In the genomic region with DNA sequence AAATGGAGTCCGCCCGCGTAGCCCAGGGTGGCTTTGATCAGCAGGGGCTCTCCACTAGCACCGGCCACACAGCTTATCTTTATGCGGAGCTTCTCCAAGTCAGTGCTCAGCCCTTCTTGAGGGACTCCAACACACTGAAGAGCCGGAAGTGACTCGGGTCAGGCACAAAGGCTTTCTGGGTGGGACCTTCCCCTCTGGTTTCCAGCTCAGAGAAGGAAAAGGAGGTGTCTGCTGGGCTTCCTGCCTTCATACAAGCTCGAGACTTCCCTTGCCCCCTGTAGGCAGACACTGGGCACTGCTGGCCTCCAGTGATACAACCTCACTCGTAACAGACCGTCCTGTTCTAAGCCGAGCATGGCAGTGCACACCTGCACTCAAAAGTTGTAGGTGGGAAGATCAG, we compare ENCODE assay signal across 8 mouse cellular contexts. TPM values are rescaled to one million over a fixed set of nuclear protein-coding genes. Genes with fewer than 3 reads are reported as not detected.
DNase-seq lines count a peak whose midpoint lies in the region; ATAC-seq and TF ChIP-seq lines count a peak whose summit lies in the region.

No protein-coding gene starts in this region.

- H3K4me1 ChIP-seq in lung, postnatal 0 days (ENCODE audit: insufficient read depth, low read depth, low read length), result peaks cover 49% of the 10 kb centered on the region
- peaks cover 60% of the 10 kb centered on the region for H3K4me1 ChIP-seq in intestine, embryonic 15.5 days (replicated peaks)

- no peaks in the 10 kb centered on the region for H3K9me3 ChIP-seq in lung, postnatal 0 days (ENCODE audit: low read length)
- H3K9me3 ChIP-seq in intestine, embryonic 15.5 days, result no peaks in the 10 kb centered on the region

- 60% methylated on average over 11 of the region's 11 CpGs for WGBS in lung, postnatal 0 days
- WGBS in intestine, embryonic 15.5 days, result 80% methylated on average over 11 of the region's 11 CpGs

- TF ChIP-seq EP300 in lung, postnatal 0 days (IDR thresholded peaks at IDR 0.05), result peak; percentile 88

- no peaks in the 10 kb centered on the region for H3K27me3 ChIP-seq in lung, postnatal 0 days (replicated peaks; ENCODE audit: insufficient read depth, low read length)
- no peaks in the 10 kb centered on the region for H3K27me3 ChIP-seq in intestine, embryonic 15.5 days (replicated peaks)

- peak overlapping the region; percentile 24 for H3K4me3 ChIP-seq in lung, postnatal 0 days (ENCODE audit: low read depth, low read length)
- H3K4me3 ChIP-seq in intestine, embryonic 15.5 days (replicated peaks), result no peak overlapping the region

- peak overlapping the region; percentile 84 for H3K27ac ChIP-seq in lung, postnatal 0 days (ENCODE audit: low read length)
- no peak overlapping the region for H3K27ac ChIP-seq in intestine, embryonic 15.5 days

- DNase-seq in layer of hippocampus, adult 9-11 months, result peak; percentile 34
- DNase-seq in layer of hippocampus, adult 11-12 months (ENCODE audit: low spot score), result no peak
- DNase-seq in c-Kit-positive CD71-negative TER-119-negative erythroid progenitor cells, embryonic 14.5 days (ENCODE audit: low read depth), result peak; percentile 64
- peak; percentile 62 for DNase-seq in kidney, adult 18-20 months
- peak; percentile 91 for DNase-seq in lung, postnatal 0 days (ENCODE audit: low spot score)
- no peak for DNase-seq in urinary bladder, postnatal 10 days (ENCODE audit: low spot score)
- no peak for DNase-seq in yolk sac, embryonic 10.5 days (ENCODE audit: low spot score)

- H3K9ac ChIP-seq in lung, postnatal 0 days (replicated peaks; ENCODE audit: low read depth), result peak overlapping the region; percentile 24
- H3K9ac ChIP-seq in intestine, embryonic 15.5 days, result no peak overlapping the region

- peak; percentile 60 for ATAC-seq in lung, postnatal 0 days
- no peak for ATAC-seq in intestine, embryonic 15.5 days

- no peaks in the 10 kb centered on the region for H3K36me3 ChIP-seq in lung, postnatal 0 days (ENCODE audit: insufficient read depth, low read length)
- no peaks in the 10 kb centered on the region for H3K36me3 ChIP-seq in intestine, embryonic 15.5 days

- H3K4me2 ChIP-seq in lung, postnatal 0 days (replicated peaks; ENCODE audit: low read depth, low read length), result peak overlapping the region; percentile 49
- H3K4me2 ChIP-seq in intestine, embryonic 15.5 days (replicated peaks), result no peak overlapping the region

- peak; percentile 84 for TF ChIP-seq CTCF in lung, postnatal 0 days (IDR thresholded peaks at IDR 0.05)

RNA-seq across cellular contexts. Expression of gene Tmem184b, which starts 6.6 kb away (rescaled TPM):
- polyA plus RNA-seq in lung, postnatal 0 days (2015; fragmentation: Nextera tagmentation; extraction: Ambion mirVana), result 55.3 and 56.7 TPM in 2 replicates
- polyA plus RNA-seq in intestine, embryonic 15.5 days (2015; fragmentation: Nextera tagmentation; extraction: Ambion mirVana), result 49.4 and 51.0 TPM in 2 replicates

RNA-seq across cellular contexts. Expression of gene Maff, which starts 50.3 kb away (rescaled TPM):
- polyA plus RNA-seq in lung, postnatal 0 days (2015; fragmentation: Nextera tagmentation; extraction: Ambion mirVana), result 10.6 and 10.8 TPM in 2 replicates
- polyA plus RNA-seq in intestine, embryonic 15.5 days (2015; fragmentation: Nextera tagmentation; extraction: Ambion mirVana), result 5.8 and 7.9 TPM in 2 replicates

RNA-seq across cellular contexts. Expression of gene Csnk1e, which starts 58.6 kb away (rescaled TPM):
- 67.2 and 72.4 TPM in 2 replicates for polyA plus RNA-seq in lung, postnatal 0 days (2015; fragmentation: Nextera tagmentation; extraction: Ambion mirVana)
- polyA plus RNA-seq in intestine, embryonic 15.5 days (2015; fragmentation: Nextera tagmentation; extraction: Ambion mirVana), result 59.1 and 61.8 TPM in 2 replicates

Comparison
In these comparisons a context has a peak if more than half of its experiments do, and no peak if none do; other contexts are left out.
1. DNase-seq: peak in layer of hippocampus, adult 9-11 months (single experiment), c-Kit-positive CD71-negative TER-119-negative erythroid progenitor cells, embryonic 14.5 days (single experiment), kidney, adult 18-20 months (single experiment) and lung, postnatal 0 days (single experiment); none in layer of hippocampus, adult 11-12 months (single experiment), urinary bladder, postnatal 10 days (single experiment) and yolk sac, embryonic 10.5 days (single experiment).